Mouse (Mus musculus) thymus, adult 2 months (tissue): ENCODE data around the gene Add1. TPM values are rescaled to one million over a fixed set of nuclear protein-coding genes. Genes with fewer than 3 reads are reported as not detected.
A peak's percentile ranks its signal among the peaks of the same experiment; 100 is the strongest.

ENCODE experiments used
- DNase-seq: peaks from one replicate; pipeline ENCODE4 v3.0.0; 2021
- H3K27ac ChIP-seq: fragments of 200-500 bp; 2 replicates; pipeline ENCODE4 v1.5.1; 2012; ENCODE audit warnings: low read length, control low read depth; ENCODE audit not compliant: control insufficient read depth, insufficient read depth
- H3K27me3 ChIP-seq: fragments of 200-500 bp; 2 replicates; pipeline ENCODE4 v1.6.1; 2012; ENCODE audit warnings: mild to moderate bottlenecking, low read length, moderate library complexity, mixed read lengths; ENCODE audit not compliant: control insufficient read depth, insufficient read depth
- H3K36me3 ChIP-seq: fragments of 200-500 bp; 2 replicates; pipeline ENCODE4 v1.6.1; 2012; ENCODE audit warnings: mild to moderate bottlenecking, low read length, moderate library complexity; ENCODE audit not compliant: control insufficient read depth, insufficient read depth
- H3K4me1 ChIP-seq: fragments of 200-500 bp; replicated peaks from 2 replicates; pipeline ENCODE4 v1.6.1; 2012; ENCODE audit warnings: low read length; ENCODE audit not compliant: control insufficient read depth, insufficient read depth
- H3K4me3 ChIP-seq: fragments of 200-500 bp; 2 replicates; pipeline ENCODE4 v1.5.1; 2012; ENCODE audit warnings: mild to moderate bottlenecking, low read length, control low read depth, moderate library complexity; ENCODE audit not compliant: control insufficient read depth, insufficient read depth
- CTCF ChIP-seq: fragments of 200-500 bp; IDR thresholded peaks from 2 replicates; pipeline ENCODE4 v1.5.1; 2012; ENCODE audit warnings: mild to moderate bottlenecking, control low read depth, low read length, moderate library complexity, borderline replicate concordance; ENCODE audit not compliant: control insufficient read depth, poor library complexity, insufficient read depth; ENCODE audit errors: extremely low read depth
- POLR2A ChIP-seq: fragments of 200-500 bp; IDR thresholded peaks from 2 replicates; pipeline ENCODE4 v1.6.1; 2012; ENCODE audit warnings: mild to moderate bottlenecking, low read length, control low read depth, moderate library complexity; ENCODE audit not compliant: control insufficient read depth, poor library complexity, insufficient read depth; ENCODE audit errors: extremely low read depth
- WGBS: fragments of 180-500 bp; shearing (Covaris S2); methylation state at CpG from one replicate; pipeline ENCODE4 v1.1.7; 2018; 5-methylcytosine and 5-hydroxymethylcytosine counted together
- polyA plus RNA-seq: library from polyadenylated mRNA; depleted of rRNA; stranded (reverse); fragments of >200 nt; gene quantifications from 2 replicates; pipeline ENCODE4 v1.2.3, GENCODE M21; 2012

Add1 gene
- polyA plus RNA-seq, 1 experiment, result 224 TPM

DNA sequence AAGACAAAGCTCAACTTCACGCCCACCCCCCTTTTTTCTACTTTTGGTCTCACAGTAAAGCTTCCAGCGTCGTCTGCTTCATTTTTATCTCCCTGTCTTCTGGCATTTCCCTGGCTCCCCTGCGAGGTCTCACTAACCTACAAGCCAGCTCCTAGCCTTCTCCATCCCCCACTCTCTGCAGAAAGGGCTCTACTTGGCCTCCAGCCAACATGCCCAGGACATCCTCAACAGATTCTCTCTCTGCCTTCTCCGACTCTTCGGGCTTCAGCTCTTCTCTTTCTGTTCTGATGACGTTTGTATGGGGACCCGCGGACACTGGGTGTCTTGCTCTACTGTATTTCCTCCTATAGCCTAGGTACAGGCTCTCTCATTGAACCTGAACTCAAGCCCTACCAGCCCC, 81.4 kb downstream of the Add1 start:
- Histone ChIP-seq H3K27ac (no peak overlapping the region), H3K4me3 (no peak overlapping the region), H3K4me1 (peaks cover 2% of the 10 kb centered on the region; the same call in 1 of the 2 replicates), H3K27me3 (no peaks in the 10 kb centered on the region), H3K36me3 (peaks cover 59% of the 10 kb centered on the region)
- WGBS, result 97% methylated on average over 9 of the region's 9 CpGs
- TF ChIP-seq POLR2A, result no peak
- no peak for TF ChIP-seq CTCF
- DNase-seq, result no peak

DNA sequence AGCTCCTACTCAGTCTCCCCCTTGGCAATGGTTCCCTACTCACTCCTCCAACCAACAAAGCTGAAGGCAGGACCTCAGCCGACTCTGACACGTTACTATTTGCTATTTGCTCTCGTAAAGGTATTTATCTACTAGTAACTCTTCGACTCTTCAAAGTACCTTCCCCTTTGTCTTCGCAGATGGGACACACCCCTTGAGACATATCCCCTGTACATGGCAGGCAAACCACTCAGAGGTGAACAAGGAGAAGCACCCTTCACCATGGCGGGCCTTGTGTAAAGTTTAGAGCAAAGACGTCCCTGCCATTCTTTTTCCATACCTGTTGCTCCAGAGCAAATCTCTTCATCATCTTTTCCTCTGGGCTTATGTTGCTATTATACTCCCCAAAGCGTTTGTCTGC, 84.1 kb downstream of the Add1 start:
- Histone ChIP-seq H3K27ac (no peak overlapping the region), H3K36me3 (peaks cover 34% of the 10 kb centered on the region)

DNA sequence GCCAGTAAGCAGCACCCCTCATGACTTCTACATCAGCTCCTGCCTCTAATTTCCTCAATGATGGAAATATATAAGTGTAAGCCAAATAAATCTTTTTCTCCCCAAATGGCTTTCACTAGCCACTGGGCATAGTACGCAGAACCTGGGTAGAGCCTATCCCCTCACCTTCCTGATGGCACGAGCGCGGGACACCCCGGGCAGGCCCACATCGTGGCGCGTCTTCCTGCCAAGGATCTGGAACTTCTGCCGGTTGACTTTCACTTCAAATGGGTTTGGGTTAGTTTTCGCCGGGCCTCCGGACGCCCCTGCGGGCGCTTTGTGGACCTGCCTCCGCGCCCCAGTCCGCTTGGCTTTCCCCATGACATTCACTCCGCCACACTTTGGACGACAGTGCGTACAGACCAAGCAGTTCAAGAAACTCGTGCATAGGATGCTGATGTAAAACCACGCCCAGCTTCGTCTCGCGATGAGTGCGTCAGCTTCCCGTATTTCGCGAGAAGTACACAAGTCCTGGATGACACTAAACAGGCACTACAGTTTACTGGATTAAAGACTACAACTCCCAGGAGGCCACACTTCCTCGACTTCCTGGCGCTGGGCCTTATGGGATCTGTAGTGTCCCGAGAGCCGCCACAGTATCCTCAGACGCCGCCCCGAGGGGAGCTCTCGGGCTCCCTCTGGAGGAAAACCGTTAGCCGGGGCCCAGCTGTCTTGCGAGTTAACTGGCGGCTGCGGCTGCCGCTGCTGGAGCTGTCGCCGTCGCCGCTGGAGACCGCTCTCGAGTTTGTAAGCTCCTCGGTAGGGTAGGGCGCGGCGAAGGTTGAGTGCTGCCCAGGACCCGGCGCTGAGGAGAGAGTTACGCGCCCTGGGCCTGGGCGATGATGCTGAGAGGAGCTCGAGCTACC, 86.5 kb downstream of the Add1 start, which contains the start of the genes Nop14 and Grk4:
Gene Nop14 (minus strand): TSS at position 463 of the 905 bp plus-strand sequence.
Gene Grk4 (plus strand): TSS at position 694 of the 905 bp plus-strand sequence.
- Histone ChIP-seq H3K4me1 (peaks cover 5% of the 10 kb centered on the region), H3K36me3 (peaks cover 10% of the 10 kb centered on the region), H3K27ac (peak within 1 kb of the TSS; percentile 38), H3K4me3 (peak within 1 kb of the TSS; percentile 71), H3K27me3 (no peaks in the 10 kb centered on the region)
- TF ChIP-seq CTCF (peak; percentile 91), POLR2A (peak; percentile 47)
- WGBS, result under 1% methylated on average over 60 of the region's 60 CpGs
- peak; percentile 99 for DNase-seq

More for the DNA sequence above, 84.1 kb downstream of the Add1 start:
- H3K4me1 ChIP-seq, result peaks cover 5% of the 10 kb centered on the region
- no peak overlapping the region for H3K4me3 ChIP-seq
- 95% methylated on average over 8 of the region's 8 CpGs for WGBS
- H3K27me3 ChIP-seq, result no peaks in the 10 kb centered on the region
- no peak for DNase-seq
- TF ChIP-seq POLR2A, result no peak
- TF ChIP-seq CTCF, result no peak

DNA sequence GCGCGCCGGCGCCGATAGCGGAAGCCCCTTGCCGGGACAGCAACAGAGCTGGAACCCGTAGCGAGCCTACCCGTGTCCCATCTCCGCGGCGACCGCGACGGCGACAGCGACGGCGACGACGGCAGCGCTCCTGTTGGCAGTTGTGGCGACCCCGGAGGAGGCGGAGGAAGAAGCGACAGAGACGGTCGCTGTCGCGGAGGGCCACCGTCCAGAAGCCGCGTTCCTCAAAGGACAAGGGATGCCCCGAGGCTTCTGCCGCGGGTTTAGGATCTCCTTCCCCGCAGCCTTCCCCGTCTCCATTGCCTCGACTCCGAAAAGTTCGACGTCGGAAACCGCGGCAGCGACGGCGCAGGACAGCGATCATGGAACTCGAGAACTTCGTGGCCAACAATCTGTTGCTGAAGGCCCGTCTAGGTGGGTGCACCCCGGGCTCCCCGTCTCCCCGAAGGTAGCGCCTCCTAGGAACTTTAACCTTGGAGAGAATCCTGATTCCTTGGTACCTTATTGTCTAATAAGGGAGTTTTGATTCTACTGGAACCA, 87.2 kb downstream of the Add1 start:
- H3K4me3 ChIP-seq, result peak overlapping the region; percentile 69
- no peak for TF ChIP-seq POLR2A
- no peak for TF ChIP-seq CTCF
- H3K27ac ChIP-seq, result peak overlapping the region; percentile 38
- H3K4me1 ChIP-seq, result peaks cover 5% of the 10 kb centered on the region
- peaks cover 5% of the 10 kb centered on the region for H3K36me3 ChIP-seq
- no peaks in the 10 kb centered on the region; the same call in 1 of the 2 replicates for H3K27me3 ChIP-seq
- DNase-seq, result no peak
- under 1% methylated on average over 57 of the region's 57 CpGs for WGBS

DNA sequence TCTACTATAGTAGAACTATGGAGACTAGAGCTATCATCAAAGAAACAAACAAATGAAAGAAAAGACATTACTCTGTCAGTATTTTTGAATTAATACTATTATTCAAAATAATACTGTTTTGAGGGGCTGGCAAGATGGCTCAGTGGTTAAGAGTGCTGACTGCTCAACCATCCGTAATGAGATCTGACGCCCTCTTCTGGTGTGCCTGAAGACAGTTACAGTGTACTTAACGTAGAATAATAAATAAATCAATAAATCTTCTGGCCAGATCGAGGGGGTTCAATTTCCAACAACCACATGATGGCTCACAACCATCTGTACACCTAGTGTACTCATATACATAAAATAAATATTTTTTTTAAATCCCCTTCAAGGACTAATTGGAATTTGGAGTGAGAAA, 88.4 kb downstream of the Add1 start:
- Histone ChIP-seq H3K4me3 (no peak overlapping the region), H3K27me3 (no peaks in the 10 kb centered on the region; the same call in 1 of the 2 replicates), H3K27ac (no peak overlapping the region), H3K36me3 (0 out of 2 replicates have a peak, but pooled peaks cover 4% of the 10 kb centered on the region), H3K4me1 (peaks cover 5% of the 10 kb centered on the region)
- WGBS, result 91% methylated on average over 4 of the region's 4 CpGs
- no peak for TF ChIP-seq CTCF
- no peak for TF ChIP-seq POLR2A
- DNase-seq, result no peak

DNA sequence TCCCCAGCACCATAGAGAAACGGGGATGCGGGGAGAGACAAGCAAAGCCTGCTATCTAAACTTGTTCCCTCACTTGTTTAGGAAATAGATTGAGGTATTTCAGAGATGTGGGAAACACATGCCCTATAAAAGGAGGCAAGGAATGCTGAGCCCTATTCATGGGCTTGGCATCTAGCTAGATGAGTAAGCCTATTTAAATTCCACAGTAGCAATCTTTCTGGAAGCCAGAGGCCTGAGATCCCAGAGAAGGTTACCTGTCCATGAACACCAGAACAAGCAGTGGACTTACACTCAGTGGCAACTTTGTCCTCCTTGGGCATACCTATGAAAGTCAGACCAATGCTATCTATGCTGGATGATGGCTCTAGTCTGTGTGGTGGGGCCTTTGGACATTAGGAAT, 89.8 kb downstream of the Add1 start:
- H3K27ac ChIP-seq, result no peak overlapping the region
- TF ChIP-seq CTCF (no peak), POLR2A (no peak)
- DNase-seq, result no peak
- 100% methylated on average over 2 of the region's 2 CpGs for WGBS
- no peaks in the 10 kb centered on the region for H3K36me3 ChIP-seq
- peaks cover 5% of the 10 kb centered on the region for H3K4me1 ChIP-seq
- no peak overlapping the region for H3K4me3 ChIP-seq
- H3K27me3 ChIP-seq, result no peaks in the 10 kb centered on the region; the same call in 1 of the 2 replicates
